7 mouse cellular contexts compared by ENCODE assay signal in genomic region chr17:25844396-25844901, GRCm38 (mm10). TPM values are rescaled to one million over a fixed set of nuclear protein-coding genes. Genes with fewer than 3 reads are reported as not detected.
DNase-seq lines count a peak whose midpoint lies in the region; ATAC-seq lines count a peak whose summit lies in the region.

TSS of gene Rhot2 (minus strand) at chr17:25844851.

- H3K4me1 ChIP-seq in limb, embryonic 10.5 days, result peaks cover 29% of the 10 kb centered on the region
- H3K4me1 ChIP-seq in midbrain, embryonic 13.5 days (replicated peaks), result peaks cover 20% of the 10 kb centered on the region

- peaks cover 83% of the 10 kb centered on the region for H3K36me3 ChIP-seq in limb, embryonic 10.5 days
- H3K36me3 ChIP-seq in midbrain, embryonic 13.5 days, result peaks cover 63% of the 10 kb centered on the region

- H3K9ac ChIP-seq in midbrain, embryonic 13.5 days (replicated peaks), result peak within 1 kb of the TSS; percentile 86

- peak; percentile 96 for ATAC-seq in midbrain, embryonic 13.5 days

- H3K27me3 ChIP-seq in limb, embryonic 10.5 days (ENCODE audit: low read depth, poor library complexity, severe bottlenecking), result no peaks in the 10 kb centered on the region
- H3K27me3 ChIP-seq in midbrain, embryonic 13.5 days, result no peaks in the 10 kb centered on the region

- peak within 1 kb of the TSS; percentile 93 for H3K27ac ChIP-seq in limb, embryonic 10.5 days
- H3K27ac ChIP-seq in midbrain, embryonic 13.5 days, result peak within 1 kb of the TSS; percentile 52

- H3K4me3 ChIP-seq in limb, embryonic 10.5 days, result peak within 1 kb of the TSS; percentile 95
- H3K4me3 ChIP-seq in midbrain, embryonic 13.5 days (replicated peaks), result peak within 1 kb of the TSS; percentile 92

- DNase-seq in adrenal gland, adult 8-10 months, result peak; percentile 94
- peak; percentile 91 for DNase-seq in embryo, embryonic 9.5 days (ENCODE audit: extremely low spot score)
- no peak for DNase-seq in gonadal fat pad, adult 2 months (ENCODE audit: low read depth)
- peak; percentile 95 for DNase-seq in kidney, adult 11 months
- peak; percentile 99 for DNase-seq in limb, embryonic 10.5 days (ENCODE audit: low spot score)
- DNase-seq in spleen, adult 12 weeks (ENCODE audit: low spot score), result peak; percentile 86

- H3K4me2 ChIP-seq in midbrain, embryonic 13.5 days (replicated peaks), result peak within 1 kb of the TSS; percentile 90

- 1% methylated on average over 21 of the region's 21 CpGs for WGBS in limb, embryonic 10.5 days
- under 1% methylated on average over 21 of the region's 21 CpGs for whole genome bisulfite sequencing in midbrain, embryonic 13.5 days

- H3K9me3 ChIP-seq in limb, embryonic 10.5 days (replicated peaks), result no peaks in the 10 kb centered on the region
- H3K9me3 ChIP-seq in midbrain, embryonic 13.5 days, result no peaks in the 10 kb centered on the region

RNA-seq across cellular contexts. Expression of gene Rhot2, which starts in this region (rescaled TPM):
- total RNA-seq in adrenal gland, adult 8-10 months (2022), result 100 to 1,000 TPM in 3 of 4 experiments, 10 to 100 TPM in 1; 89.3 to 155 (median 139) TPM
- polyA plus RNA-seq in gonadal fat pad, adult 2 months (2012; rRNA removed), result 54.0 and 60.0 TPM in 2 replicates
- 30.8 and 32.6 TPM in 2 replicates for polyA plus RNA-seq in limb, embryonic 10.5 days (2016; fragmentation: Nextera tagmentation; extraction: Ambion mirVana)
- polyA plus RNA-seq in midbrain, embryonic 13.5 days (2015; fragmentation: Nextera tagmentation; extraction: Ambion mirVana), result 15.6 and 16.4 TPM in 2 replicates
